Mouse (Mus musculus) ES-E14 (cell line): ENCODE measurements around the gene Zfp628.

Experiments used
- MAFK ChIP-seq: IDR thresholded peaks from 2 replicates; pipeline ENCODE4 v1.6.1; 2014; ENCODE audit warnings: mild to moderate bottlenecking, low read depth, low read length, inconsistent platforms; ENCODE audit not compliant: insufficient read depth
- ZNF384 ChIP-seq: IDR thresholded peaks from 2 replicates; pipeline ENCODE4 v1.6.1; 2012; ENCODE audit warnings: low read depth, low read length, inconsistent platforms

DNA sequence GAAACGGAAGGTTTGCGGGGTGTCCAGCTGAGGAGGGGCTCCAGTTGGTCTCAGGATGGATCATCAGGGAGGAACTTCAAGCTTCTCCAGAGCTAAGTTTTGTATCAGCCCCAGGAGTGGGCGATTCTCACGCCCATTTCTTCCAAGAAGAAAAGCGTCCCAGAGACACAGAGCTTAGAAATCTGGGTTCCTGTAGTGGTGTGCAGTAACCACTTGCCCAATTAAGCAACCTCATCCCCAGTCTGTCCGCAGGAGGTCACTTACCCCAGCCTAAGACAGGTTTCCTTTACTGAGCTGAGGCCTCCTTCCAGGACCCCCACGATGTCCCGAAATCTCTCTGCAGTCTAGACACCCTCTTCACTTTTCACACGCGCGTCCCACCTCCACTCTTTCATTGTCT, 37.8 kb upstream of the Zfp628 start:
- TF ChIP-seq ZNF384 (no peak), MAFK (no peak)
